Mouse (Mus musculus) cortical plate, adult 2 months (tissue): ENCODE data around the gene Dzank1.

Experiments
- CTCF ChIP-seq: fragments of 200-500 bp; IDR thresholded peaks from 2 replicates; pipeline ENCODE4 v1.5.1; 2011; ENCODE audit warnings: mild to moderate bottlenecking, control low read depth, low read length; ENCODE audit not compliant: insufficient read depth; ENCODE audit errors: extremely low read depth
- POLR2A ChIP-seq: fragments of 200-500 bp; IDR thresholded peaks from 2 replicates; pipeline ENCODE4 v1.6.1; 2011; ENCODE audit warnings: mild to moderate bottlenecking, low read length, control low read depth; ENCODE audit not compliant: insufficient read depth; ENCODE audit errors: extremely low read depth

DNA sequence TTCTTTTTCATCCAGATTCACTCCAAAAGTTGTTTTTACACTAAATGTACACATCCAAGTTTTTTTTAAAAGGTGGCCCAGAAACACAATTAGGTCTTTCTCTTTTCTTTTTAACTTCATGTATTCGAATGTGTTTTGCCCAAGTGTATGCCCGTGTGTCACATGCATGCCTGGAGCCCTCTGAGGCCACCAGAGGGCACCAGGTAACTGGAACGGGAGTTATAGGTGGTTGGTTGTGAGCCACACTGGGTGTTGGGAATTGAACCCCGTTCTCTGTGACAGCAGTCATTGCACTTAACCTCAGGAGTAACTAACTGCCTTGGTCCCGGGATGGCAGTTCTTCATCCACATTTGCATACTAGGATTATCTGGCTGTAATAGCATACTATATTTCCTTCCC, 60.0 kb downstream of the Dzank1 start:
- TF ChIP-seq POLR2A (no peak), CTCF (peak; percentile 20; the same call in 1 of the 2 replicates)
